Mouse (Mus musculus) liver, postnatal 0 days (tissue): ENCODE data around the gene Cryzl1.

Experiments
- CTCF ChIP-seq: sonication (generic); IDR thresholded peaks from 2 replicates; pipeline ENCODE4 v1.5.1; 2016; ENCODE audit warnings: antibody characterized with exemption, low read depth
- EP300 ChIP-seq: IDR thresholded peaks from 2 replicates; pipeline ENCODE4 v1.6.1; 2016; ENCODE audit warnings: antibody characterized with exemption, low read depth, mild to moderate bottlenecking

- TF ChIP-seq CTCF, result no peak
- no peak for TF ChIP-seq EP300
Observed at GRCm38 (mm10) chr16:91674500-91674899, 54.3 kb downstream of the Cryzl1 start.
